Mouse (Mus musculus) brain, adult 10 weeks (tissue): Measurements from ENCODE around the gene Ppp2r3a. TPM values are rescaled to one million over a fixed set of nuclear protein-coding genes. Genes with fewer than 3 reads are reported as not detected.

Experiments
- polyA plus RNA-seq: library from polyadenylated mRNA; stranded (reverse); fragments of 350-450 nt; fragmentation: Illumina TruSeq; extraction: RNeasy Lipid Tissue Mini Kit (QIAGEN cat#74804); gene quantifications from one replicate; pipeline ENCODE4 v1.2.3, GENCODE M21; 2015; ENCODE audit warnings: low read depth, low replicate concordance

Gene Ppp2r3a
- polyA plus RNA-seq = 17.8 TPM

DNA sequence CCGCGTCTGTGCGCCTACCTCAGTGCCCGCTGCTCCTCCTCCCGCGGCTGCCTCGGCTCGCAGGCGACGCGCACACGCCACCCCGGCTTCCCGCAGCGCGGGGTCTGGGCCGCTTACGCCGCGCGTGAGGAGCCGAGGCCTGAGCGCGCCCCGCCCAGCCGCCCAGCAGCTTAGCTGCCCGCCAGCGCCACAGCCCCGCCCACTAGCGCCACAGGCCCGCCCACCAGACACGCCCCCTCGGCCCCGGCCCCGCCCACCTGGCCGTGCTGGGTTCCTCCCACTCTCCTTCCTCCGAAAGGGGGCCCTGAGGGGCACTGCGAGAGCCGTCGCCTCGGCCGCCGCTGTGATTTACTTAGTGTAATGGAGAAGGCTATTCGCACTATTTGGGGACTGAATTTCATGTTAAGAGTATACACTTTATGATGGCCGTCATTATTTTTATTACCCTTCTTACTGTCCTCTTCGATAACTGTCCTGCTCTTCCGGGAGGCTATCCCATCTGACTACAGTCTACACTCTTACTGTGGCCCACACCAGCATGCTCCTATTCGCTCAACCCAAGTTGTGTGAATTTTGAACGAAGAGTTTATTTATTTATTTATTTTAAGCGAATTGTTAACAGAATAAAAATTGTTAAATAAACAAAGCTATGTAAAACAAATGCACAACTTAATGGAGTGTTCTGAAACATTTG, at the start of gene Ppp2r3a:
Gene Ppp2r3a (minus strand): TSS at position 152 of the 694 bp plus-strand sequence.

DNA sequence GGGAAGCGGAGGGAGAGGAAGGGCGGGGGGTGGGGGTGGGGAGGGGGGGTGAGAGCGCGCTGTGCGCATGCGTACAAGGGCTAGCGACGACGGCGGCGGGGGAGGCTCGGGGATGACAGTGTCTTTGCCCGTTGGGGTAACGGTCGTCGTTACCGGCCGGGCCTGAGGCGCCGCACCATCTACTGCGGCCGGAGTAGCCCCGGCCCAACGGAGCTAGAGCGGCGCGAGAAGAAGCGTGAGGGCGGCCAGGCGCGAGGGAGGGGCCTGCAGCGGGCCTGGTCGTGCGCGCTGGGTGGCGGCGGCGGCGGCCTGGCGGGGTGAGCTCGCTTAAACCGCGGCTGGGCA, 177.6 kb downstream of the Ppp2r3a start, which contains the start of gene Msl2:
Gene Msl2 (plus strand): TSS at position 115 of the 345 bp plus-strand sequence.

Other genes with a start within 250 kb of the Ppp2r3a start
- gene Pccb, start 216.9 kb downstream of the Ppp2r3a start, polyA plus RNA-seq = 63.5 TPM
- 29.6 TPM for gene Msl2, start 177.7 kb downstream of the Ppp2r3a start, polyA plus RNA-seq